Mouse (Mus musculus) cerebellum, postnatal 25 days (tissue): ENCODE measurements at regions not wholly inside any gene's neighbourhood (a gene's known extent, or its start where the extent isn't known, plus 50 kb on each side); places are given as distances from the start of the nearest gene placed in this dataset.
"Not testable (repeated sequence)": the region's sequence is repeated elsewhere in the genome, so short reads cannot be mapped to it uniquely, and the experiment has no call there.

ENCODE experiments used
- DNase-seq, 2 experiments: peaks; one replicate each; pipeline ENCODE4 v3.0.0; 2021; ENCODE audit warnings: mixed read lengths in 2 of 2

DNA sequence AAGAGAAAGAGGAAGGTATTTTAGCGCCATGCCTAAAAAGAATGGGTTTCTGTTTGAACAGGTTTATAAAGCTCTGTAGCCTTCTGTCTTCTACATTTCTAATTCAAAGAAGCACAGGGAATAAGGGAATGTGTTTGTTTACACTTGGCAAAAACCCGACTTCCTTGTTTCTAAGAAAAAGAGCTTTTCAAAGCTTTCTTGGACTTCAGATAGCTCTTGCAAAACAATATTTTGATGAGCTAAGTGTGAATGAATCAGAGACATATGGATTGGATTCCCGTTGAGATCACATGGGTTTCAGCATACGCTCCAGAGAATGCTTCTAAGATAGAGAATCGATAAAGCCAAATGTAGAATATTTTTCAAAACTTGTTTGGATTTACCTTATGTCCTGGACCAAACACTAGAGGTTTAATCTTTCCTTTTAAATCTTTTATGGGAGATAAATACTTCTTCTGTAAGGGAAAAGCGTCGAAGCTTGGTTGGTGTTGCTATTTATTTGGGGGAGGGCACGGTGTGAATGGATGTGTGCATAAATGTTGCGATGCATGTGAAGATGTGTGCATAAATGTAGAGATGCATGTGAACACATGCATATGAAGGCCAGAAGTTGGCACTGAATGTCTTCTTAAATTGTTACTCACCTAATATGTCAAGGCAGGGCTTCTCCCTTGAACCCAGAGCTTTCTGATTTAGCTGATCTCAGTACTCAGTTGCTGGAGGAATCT is 576.4 kb downstream of the Nyap2 start:
- DNase-seq, result no peak

DNA sequence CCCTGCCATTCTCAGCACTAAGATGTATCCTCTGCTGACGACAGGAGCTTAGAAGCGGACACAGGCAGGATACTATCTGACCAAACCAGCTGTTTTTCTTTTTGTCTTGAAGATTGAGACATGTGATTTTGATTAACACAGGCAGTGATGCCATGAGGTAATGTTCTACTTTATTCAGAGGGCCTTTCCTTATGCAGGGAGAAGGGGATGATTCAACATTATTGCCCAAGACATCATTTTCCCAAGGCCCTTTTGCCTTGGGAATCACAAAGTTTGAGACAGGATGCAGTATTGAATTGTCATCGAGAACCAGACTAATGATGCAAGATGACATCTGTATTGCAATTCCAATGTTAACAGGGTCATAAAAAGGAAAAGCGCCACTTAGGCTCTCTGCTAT is 571.7 kb upstream of the Gm9747 start:
- no peak for DNase-seq

GRCm38 (mm10) chr1:81671142-81671541 is 561.8 kb upstream of the Gm9747 start:
- no peak for DNase-seq

- DNase-seq, result no peak
These were observed 561.2 kb upstream of the Gm9747 start for GRCm38 (mm10) chr1:81671725-81672124.

DNA sequence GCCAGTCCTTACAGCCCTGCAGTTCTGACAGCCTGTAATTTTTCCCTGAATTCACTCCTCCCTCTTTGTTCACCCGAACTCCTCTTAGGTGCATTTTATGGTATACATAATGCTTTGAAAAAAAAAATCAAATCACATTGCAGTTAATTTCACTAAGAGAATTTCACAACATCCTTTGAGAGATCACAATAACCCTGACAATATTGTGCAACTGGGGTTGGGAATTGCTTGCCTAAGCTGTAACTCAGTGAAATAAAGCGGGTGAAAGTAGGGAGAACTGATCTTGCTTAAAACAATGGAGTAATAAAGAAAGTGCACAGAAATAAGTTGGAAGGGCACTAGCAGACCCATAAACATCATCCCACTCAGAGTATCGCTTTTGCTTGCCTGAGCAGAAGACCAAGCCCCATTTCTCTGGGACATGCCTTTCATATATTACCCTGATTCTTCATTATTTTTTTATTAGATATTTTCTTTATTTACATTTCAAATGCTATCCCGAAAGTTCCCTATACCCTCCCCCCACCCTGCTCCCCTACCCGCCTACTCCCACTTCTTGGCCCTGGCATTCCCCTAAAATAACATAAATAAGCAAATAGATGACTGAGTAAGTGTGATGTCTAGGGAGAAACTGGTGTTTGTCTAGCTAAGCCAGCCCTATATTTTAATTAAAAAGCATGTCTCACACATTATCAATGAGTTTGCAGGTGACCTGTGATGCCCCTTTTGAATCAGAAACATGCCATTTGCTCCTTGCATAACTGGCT is 557.2 kb upstream of the Gm9747 start:
- no peak for DNase-seq

GRCm38 (mm10) chr1:81677768-81678400 is 555.0 kb upstream of the Gm9747 start:
- DNase-seq, result peak in 1 of 2 experiments; percentile 4

DNA sequence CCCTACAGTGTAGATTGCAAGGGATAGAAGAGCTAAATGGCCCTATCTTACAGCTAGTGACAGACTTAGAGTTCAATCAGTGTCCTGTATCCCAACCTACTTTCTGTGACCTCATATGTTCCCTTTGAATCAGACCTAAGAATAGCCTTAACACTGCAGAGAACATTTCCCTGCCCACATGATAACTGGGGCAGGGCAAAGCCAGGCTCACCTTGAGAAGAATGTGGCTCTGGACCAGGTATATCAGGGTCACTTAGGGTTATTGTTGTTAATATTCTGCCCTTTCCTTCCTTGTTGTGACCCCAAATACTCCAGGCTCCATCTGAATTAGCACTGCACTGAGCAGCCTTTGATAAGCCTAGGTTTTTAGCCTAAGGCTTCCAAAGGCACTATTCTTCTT is 536.8 kb upstream of the Gm9747 start:
- no peak for DNase-seq

DNA sequence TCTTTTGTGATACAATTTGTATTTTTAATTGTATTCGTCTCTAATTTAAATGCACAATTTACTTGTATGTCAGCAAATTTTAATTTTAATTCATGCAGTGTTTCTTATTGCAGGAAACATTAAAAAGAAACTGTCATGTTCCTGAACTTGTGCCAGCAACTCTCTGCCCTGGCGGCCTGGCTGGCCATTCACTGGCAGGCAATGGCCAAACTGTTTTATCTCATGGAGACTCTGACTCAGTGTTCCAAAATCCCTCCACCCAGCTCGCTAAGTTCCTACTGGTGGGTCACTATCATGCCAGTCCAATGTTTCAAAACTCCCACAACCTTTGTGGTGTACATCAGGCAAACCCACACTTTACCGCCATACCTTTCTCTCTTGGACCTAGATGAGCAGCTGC is 523.7 kb upstream of the Gm9747 start:
- DNase-seq, result peak in 1 of 2 experiments; percentile 7

- no peak for DNase-seq
These were observed 515.8 kb upstream of the Gm9747 start for GRCm38 (mm10) chr1:81717091-81717490.

- DNase-seq, result no peak
These were observed 514.7 kb upstream of the Gm9747 start for GRCm38 (mm10) chr1:81718233-81718632.

- no peak for DNase-seq
These were observed 508.1 kb upstream of the Gm9747 start for GRCm38 (mm10) chr1:81724859-81725258.

DNA sequence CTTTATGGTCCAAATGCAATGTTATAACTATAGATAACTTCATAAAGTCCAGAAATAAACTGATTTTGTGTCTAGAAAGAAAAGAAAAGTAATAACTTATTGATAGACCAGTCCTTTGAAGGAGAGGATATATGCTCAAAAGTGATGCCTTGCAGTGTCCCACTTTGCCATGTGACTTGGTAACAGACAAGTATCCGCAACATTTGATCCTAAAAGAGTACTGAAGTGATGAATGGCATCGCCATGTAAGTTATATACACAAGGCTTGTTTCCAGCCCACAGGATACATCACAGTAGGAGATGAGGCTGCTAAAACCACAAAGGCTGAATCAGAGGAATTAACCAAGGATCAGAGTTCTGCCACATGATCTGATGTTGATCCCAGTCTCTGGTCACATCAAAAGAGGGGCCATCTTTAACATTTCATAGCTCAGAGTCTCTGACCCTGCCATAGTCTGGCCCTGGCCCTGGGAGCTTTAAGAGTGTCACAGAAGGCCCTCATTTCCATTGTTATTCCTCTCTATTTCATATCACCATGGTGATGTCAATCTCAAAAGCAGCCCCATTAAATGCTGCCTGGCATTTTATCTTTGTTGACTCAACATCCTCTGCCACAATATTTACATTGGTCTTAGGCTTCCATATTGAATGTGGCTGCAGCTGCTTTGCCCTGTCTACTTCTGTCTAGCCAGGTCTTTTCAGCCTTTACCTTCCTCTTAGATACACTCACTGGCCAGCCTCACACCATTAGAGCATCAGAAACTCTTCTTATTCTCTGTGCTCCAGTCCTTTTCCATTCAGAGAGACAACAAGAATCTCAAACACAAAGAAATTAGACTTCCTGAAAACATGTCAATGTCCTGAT is 506.4 kb upstream of the Gm9747 start:
- no peak for DNase-seq

DNA sequence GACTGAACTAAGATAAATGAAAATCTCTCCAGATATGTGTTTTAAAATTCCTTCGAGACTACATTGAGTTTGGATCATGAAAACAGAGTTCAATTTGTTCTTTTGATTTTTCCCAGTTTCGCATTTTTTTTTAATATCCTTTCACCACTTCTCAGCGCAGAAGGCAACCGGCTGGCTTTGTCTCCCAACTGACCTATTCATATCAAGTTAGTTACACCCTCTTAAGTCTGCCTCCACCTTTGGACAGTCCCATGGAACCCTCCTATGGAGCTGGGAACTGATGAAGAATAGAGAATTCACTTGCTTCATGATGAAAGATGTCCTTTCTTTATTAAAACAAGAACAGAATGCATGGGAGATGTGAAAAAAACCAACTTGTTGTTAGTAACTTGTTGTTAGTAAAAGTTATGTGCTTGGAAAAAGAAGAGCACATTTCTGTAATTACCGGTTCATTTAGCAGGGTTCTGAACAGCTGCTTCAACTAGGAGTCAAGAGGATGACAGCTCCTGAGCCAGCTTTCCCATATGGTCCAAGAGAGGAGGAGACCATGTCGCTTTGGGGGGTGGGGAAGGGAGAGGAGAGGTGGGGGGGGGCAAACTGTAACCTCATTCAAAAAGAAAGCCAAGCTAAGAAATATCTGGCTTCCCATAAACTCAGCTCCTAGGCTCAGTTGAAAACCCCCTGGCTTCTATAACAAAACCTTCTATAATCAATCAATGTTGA is 495.6 kb upstream of the Gm9747 start:
- no peak for DNase-seq

- DNase-seq, result no peak
These were observed 494.5 kb upstream of the Gm9747 start for GRCm38 (mm10) chr1:81738384-81738783.

DNA sequence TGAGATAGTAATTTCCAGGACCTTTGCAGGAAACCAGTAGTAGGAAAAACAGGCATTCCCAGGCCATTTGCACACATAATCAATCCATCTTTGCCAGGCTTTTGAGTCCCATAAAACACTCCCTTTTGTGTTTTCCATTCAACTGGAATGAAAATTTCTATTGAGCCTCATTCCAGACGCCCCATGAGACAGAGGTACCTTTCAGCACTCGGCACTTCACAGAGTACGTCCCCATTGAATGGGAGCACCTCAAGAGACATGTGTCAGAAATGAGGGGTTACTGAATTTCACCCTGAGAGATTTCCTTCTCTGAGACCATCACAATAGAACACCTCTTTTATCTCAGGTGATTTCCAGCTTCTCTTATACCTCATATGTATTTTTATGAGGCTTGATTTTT is 493.5 kb upstream of the Gm9747 start:
- DNase-seq, result no peak

- no peak for DNase-seq
These were observed 492.9 kb upstream of the Gm9747 start for GRCm38 (mm10) chr1:81739981-81740380.

DNA sequence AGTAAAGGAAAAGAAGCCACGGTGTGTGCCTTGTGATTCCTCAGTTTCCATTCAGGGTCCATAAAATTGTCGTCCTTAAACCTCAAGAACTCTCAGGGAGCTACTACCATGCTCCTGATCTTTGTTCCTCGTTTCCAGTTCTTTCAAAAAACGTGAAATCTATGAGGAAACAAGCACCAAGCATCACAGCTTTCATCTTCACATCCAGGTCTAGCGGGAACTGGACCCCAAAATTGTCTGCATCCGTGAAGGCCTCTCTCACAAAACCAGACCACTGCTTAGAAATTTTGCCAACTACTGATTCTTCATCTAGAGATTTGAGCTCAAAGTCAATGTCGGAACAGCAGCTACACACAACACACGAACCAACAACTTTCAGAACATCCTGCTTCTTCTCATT is 491.0 kb upstream of the Gm9747 start:
- not testable (repeated sequence) for DNase-seq

DNA sequence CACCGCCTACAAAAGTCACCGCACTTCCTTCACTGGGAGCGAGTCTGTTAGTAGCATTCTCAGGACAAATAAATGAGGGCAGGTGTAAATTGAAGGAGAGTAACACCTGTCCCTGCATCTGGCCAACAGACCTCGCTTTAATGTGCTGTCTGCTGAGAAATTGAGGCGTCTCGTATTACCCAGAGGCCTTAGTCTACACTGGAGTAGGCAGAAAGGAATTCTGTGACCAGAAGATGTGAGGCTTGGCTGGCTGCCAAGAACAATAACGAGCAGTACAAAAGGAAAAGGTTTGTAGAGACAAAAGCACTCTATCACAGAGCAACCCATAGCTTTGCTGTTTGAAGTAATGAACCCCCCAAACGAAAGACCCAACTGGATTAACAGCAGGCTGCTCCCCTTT is 488.4 kb upstream of the Gm9747 start:
- DNase-seq, result peak; percentile 19 to 47

DNA sequence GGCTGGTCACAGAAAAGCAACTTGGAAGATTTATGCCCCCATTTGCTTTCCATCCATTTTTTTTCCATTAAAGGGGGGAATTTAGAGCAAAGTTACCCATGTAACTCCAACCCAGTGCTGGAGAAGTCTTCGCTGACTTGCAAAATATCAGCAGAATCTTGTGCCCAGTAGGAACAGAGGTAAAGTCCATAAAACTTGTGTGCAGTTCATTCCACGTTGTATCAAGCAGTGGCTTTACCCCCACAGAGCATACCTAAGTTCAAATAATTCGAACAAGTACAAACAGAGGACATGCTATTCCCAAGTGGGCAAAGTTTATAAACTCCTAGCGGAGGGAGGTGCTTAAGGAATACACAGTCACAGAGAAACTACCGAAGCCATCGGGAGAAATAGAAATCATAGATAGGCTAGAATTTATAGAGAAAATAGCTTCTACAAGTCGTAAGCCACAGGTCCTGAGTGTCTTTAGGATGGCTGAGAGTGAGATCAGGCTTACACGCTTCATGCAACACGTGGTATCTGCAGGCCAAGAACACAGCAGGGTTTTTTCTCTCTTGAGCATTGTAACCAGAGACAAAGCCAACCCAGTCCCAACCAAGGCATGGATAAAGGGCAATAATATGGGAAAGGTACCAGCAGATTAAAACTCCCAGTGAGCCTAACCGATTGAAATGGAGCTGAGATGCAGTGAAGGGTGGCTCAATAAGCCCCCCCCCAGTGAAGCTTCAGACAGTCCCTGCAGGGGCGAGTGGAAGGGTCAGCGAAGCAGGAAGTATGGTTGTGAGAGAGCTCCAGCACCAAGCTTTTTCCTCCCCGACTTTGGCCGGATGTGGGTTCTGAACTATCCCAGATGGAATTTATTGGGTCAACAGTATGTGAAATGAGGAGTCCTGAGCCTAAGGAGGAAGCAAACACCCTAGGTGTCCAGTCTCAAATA is 487.6 kb upstream of the Gm9747 start:
- DNase-seq, result no peak

DNA sequence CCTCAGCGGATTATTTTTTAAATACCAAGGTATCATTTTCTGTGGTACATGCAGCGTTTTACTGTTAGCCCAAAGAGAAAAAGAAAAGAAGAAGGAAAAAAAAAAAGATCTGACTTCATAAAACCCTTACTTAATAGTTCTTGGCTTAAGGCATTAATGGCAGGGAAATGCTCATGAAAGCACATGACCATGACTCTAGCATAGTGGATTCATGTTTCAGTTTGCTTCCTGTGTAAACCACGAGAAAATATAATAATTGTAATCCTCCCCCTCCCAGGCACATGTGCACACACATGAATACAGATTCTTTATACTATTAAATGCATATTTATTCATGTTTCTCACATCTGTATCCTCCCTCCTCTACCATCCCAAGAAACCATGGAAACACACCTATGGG is 486.9 kb upstream of the Gm9747 start:
- no peak for DNase-seq

GRCm38 (mm10) chr1:81747025-81747424 is 485.9 kb upstream of the Gm9747 start:
- DNase-seq, result no peak
